Mouse (Mus musculus): ENCODE results near the gene Prrg2. TPM values are rescaled to one million over a fixed set of nuclear protein-coding genes. Genes with fewer than 3 reads are reported as not detected.
"Not testable (repeated sequence)": the region's sequence is repeated elsewhere in the genome, so short reads cannot be mapped to it uniquely, and the experiment has no call there.

Gene Prrg2
- polyA plus RNA-seq, 1 experiment, result 22.9 TPM

- Histone ChIP-seq H3K27ac (ENCODE audit: insufficient read depth, low read depth, low read length) (no peak overlapping the region), H3K4me3 (ENCODE audit: insufficient read depth, low read length) (no peak overlapping the region), H3K4me1 (ENCODE audit: control insufficient read depth, insufficient read depth, low read length) (peaks cover 44% of the 10 kb centered on the region)
- no peak for TF ChIP-seq POLR2A (IDR thresholded peaks at IDR 0.05; ENCODE audit: borderline replicate concordance, low read depth, low read length)
- TF ChIP-seq CTCF (IDR thresholded peaks at IDR 0.05; ENCODE audit: low read depth, low read length), result no peak
Measured at GRCm38 (mm10) chr7:45100046-45100445, 37.6 kb upstream of the Prrg2 start.

GRCm38 (mm10) chr7:45098541-45099240 lies 36.2 kb upstream of the Prrg2 start:
- H3K4me1 ChIP-seq (ENCODE audit: control insufficient read depth, insufficient read depth, low read length), result peaks cover 48% of the 10 kb centered on the region

GRCm38 (mm10) chr7:45097479-45097878 lies 35.0 kb upstream of the Prrg2 start:
- Histone ChIP-seq H3K4me3 (ENCODE audit: insufficient read depth, low read length) (no peak overlapping the region), H3K27ac (ENCODE audit: insufficient read depth, low read depth, low read length) (peak overlapping the region; percentile 92), H3K4me1 (ENCODE audit: control insufficient read depth, insufficient read depth, low read length) (peaks cover 43% of the 10 kb centered on the region)
- TF ChIP-seq POLR2A (IDR thresholded peaks at IDR 0.05; ENCODE audit: borderline replicate concordance, low read depth, low read length) (no peak), CTCF (IDR thresholded peaks at IDR 0.05; ENCODE audit: low read depth, low read length) (no peak)

More at GRCm38 (mm10) chr7:45098541-45099240, 36.2 kb upstream of the Prrg2 start:
- no peak overlapping the region; the same call in 1 of the 2 replicates for H3K27ac ChIP-seq (ENCODE audit: insufficient read depth, low read depth, low read length)
- no peak for TF ChIP-seq POLR2A (IDR thresholded peaks at IDR 0.05; ENCODE audit: borderline replicate concordance, low read depth, low read length)
- peak; percentile 52 for TF ChIP-seq CTCF (IDR thresholded peaks at IDR 0.05; ENCODE audit: low read depth, low read length)
- H3K4me3 ChIP-seq (ENCODE audit: insufficient read depth, low read length), result no peak overlapping the region

- H3K27ac ChIP-seq (ENCODE audit: insufficient read depth, low read depth, low read length), result peak overlapping the region; percentile 72; the same call in 1 of the 2 replicates
- not testable (repeated sequence) for H3K4me3 ChIP-seq (ENCODE audit: insufficient read depth, low read length)
- peaks cover 42% of the 10 kb centered on the region for H3K4me1 ChIP-seq (ENCODE audit: control insufficient read depth, insufficient read depth, low read length)
Measured at GRCm38 (mm10) chr7:45095965-45096364, 33.5 kb upstream of the Prrg2 start.

- Histone ChIP-seq H3K27ac (ENCODE audit: insufficient read depth, low read depth, low read length) (peak overlapping the region; percentile 72), H3K4me1 (ENCODE audit: control insufficient read depth, insufficient read depth, low read length) (peaks cover 42% of the 10 kb centered on the region), H3K4me3 (ENCODE audit: insufficient read depth, low read length) (no peak overlapping the region)
- TF ChIP-seq POLR2A (IDR thresholded peaks at IDR 0.05; ENCODE audit: borderline replicate concordance, low read depth, low read length), result no peak
- TF ChIP-seq CTCF (IDR thresholded peaks at IDR 0.05; ENCODE audit: low read depth, low read length), result no peak
Measured at GRCm38 (mm10) chr7:45095367-45095766, 32.9 kb upstream of the Prrg2 start.

- Histone ChIP-seq H3K4me3 (ENCODE audit: insufficient read depth, low read length) (no peak overlapping the region), H3K4me1 (ENCODE audit: control insufficient read depth, insufficient read depth, low read length) (peaks cover 42% of the 10 kb centered on the region), H3K27ac (ENCODE audit: insufficient read depth, low read depth, low read length) (no peak overlapping the region)
- TF ChIP-seq CTCF (IDR thresholded peaks at IDR 0.05; ENCODE audit: low read depth, low read length) (no peak), POLR2A (IDR thresholded peaks at IDR 0.05; ENCODE audit: borderline replicate concordance, low read depth, low read length) (no peak)
Measured at GRCm38 (mm10) chr7:45094121-45094520, 31.6 kb upstream of the Prrg2 start.

- H3K27ac ChIP-seq (ENCODE audit: insufficient read depth, low read depth, low read length), result no peak overlapping the region
- peaks cover 40% of the 10 kb centered on the region for H3K4me1 ChIP-seq (ENCODE audit: control insufficient read depth, insufficient read depth, low read length)
- H3K4me3 ChIP-seq (ENCODE audit: insufficient read depth, low read length), result no peak overlapping the region
- TF ChIP-seq POLR2A (IDR thresholded peaks at IDR 0.05; ENCODE audit: borderline replicate concordance, low read depth, low read length) (no peak), CTCF (IDR thresholded peaks at IDR 0.05; ENCODE audit: low read depth, low read length) (no peak)
Measured at GRCm38 (mm10) chr7:45093516-45093905, 31.0 kb upstream of the Prrg2 start.

GRCm38 (mm10) chr7:45092828-45093515 lies 30.5 kb upstream of the Prrg2 start:
- H3K27ac ChIP-seq (ENCODE audit: insufficient read depth, low read depth, low read length), result no peak overlapping the region
- no peak overlapping the region for H3K4me3 ChIP-seq (ENCODE audit: insufficient read depth, low read length)
- TF ChIP-seq POLR2A (IDR thresholded peaks at IDR 0.05; ENCODE audit: borderline replicate concordance, low read depth, low read length) (no peak), CTCF (IDR thresholded peaks at IDR 0.05; ENCODE audit: low read depth, low read length) (no peak)
- peaks cover 35% of the 10 kb centered on the region for H3K4me1 ChIP-seq (ENCODE audit: control insufficient read depth, insufficient read depth, low read length)

GRCm38 (mm10) chr7:45092048-45092447 lies 29.6 kb upstream of the Prrg2 start, which contains the start of gene Rcn3:
Gene Rcn3, minus strand, starts transcription at chr7:45092221.
- TF ChIP-seq POLR2A (IDR thresholded peaks at IDR 0.05; ENCODE audit: borderline replicate concordance, low read depth, low read length) (no peak), CTCF (IDR thresholded peaks at IDR 0.05; ENCODE audit: low read depth, low read length) (no peak)
- Histone ChIP-seq H3K27ac (ENCODE audit: insufficient read depth, low read depth, low read length) (no peak within 1 kb of the TSS), H3K4me1 (ENCODE audit: control insufficient read depth, insufficient read depth, low read length) (peaks cover 28% of the 10 kb centered on the region), H3K4me3 (ENCODE audit: insufficient read depth, low read length) (no peak within 1 kb of the TSS)

Measured in bone marrow macrophage, adult 2 months (primary cell).